Mouse (Mus musculus) cerebellum, postnatal 10 days (tissue): ENCODE data around the gene Tmem117.

Experiments used
- DNase-seq, 2 experiments: peaks; one replicate each; pipeline ENCODE4 v3.0.0; 2021; ENCODE audit warnings: mixed read lengths in 2 of 2

Tmem117 gene

DNA sequence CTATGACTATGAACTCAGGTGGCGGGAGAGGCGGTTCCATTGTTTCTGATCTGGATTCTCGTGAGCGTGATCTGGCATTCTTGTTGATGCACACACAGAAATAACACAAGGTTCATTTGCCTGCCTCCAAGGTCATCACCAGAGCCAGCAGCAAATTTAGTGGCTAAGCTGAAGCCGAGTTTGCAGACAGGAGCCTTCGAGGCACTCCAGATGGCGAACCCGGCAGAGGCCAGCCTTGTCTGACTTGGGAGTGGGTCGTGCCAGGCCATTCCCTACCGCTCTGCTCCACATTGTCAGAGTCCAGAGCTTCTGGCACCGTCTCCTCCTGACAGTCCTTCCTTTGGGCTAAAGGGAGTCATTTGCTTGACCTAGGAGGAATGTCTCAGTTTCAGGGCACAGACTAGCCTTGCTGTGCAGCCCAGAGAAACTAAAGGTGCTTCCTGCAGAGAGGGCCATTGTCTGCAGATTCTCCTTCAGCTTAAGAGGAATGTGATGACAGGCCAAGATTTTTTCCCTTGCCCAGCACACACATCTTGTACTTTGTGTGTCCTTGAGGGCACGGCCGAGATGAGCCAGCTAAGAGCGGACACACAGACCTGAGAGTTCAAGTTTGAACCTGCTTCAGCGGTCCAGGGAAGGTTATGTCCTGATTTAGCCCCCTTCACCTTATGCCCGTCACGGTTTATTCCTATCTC is 20.2 kb downstream of the Tmem117 start:
- DNase-seq, result peak; percentile 89 to 94

GRCm38 (mm10) chr15:94649766-94650120 is 20.7 kb downstream of the Tmem117 start:
- peak; percentile 69 to 73 for DNase-seq

GRCm38 (mm10) chr15:94651350-94651749 is 22.3 kb downstream of the Tmem117 start:
- peak; percentile 37 to 40 for DNase-seq

- DNase-seq, result peak; percentile 52 to 65
Observed at GRCm38 (mm10) chr15:94651969-94652842, 23.2 kb downstream of the Tmem117 start.

DNA sequence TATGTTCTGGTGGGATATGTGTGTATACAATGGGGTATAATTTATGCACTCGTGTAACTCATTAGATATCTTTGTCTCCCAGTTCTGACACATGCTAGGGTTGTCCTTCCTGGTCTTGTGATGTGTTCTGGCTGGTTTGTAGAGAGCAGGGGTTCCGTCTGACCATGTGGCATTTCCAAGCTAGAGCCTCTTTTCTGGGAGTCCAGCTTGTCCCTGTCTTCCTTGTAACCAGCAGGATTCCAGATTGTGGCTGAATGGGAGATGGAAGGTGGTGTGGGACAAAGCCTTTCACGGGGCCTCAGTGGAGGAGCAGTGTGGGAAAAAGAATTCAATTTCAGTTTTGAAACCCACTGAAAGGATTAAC is 23.8 kb downstream of the Tmem117 start:
- no peak for DNase-seq

DNA sequence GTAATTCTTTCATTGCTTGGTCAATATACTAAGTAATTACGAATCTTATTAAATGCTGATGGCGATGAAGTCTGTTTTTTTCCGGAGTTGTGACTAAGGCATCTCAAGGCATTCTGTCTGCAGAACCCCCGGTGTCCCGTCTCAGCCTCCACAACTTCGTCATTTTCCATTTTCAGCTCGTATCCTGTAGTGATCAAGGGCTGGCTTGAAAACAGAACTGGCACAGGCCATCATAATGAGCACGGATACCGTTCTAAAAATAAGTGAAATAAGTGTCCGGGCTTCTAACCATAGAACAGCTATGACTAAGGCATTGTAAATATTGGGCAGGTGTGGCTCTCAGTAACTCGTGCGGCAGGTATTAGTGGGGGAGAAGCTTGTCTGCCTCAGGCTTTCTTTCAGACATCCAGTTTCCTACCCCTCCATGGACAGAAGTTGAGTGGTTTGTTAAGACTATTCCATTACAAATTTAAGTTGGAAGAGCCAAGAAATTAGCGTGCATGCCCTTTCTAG is 26.8 kb downstream of the Tmem117 start:
- no peak for DNase-seq

DNA sequence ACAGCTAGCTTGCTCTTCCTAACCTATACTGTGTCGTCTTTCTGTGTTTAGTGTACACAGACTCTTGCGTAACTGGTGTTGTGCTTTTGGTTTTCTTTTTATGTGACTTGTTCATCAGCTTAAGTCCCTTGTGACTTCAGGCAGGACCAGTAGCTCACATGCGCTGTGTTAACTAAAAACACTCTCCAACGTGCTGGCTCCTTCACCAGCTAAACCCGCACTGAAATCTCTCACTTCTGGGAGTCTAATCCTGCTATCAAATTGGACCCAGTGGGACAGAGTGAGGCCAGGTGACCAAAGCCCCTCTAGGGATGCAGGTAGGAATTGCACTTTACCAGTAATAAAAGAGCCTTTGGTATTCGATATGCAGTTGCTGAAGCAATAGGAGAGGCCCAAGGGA is 28.9 kb downstream of the Tmem117 start:
- DNase-seq, result no peak

- peak; percentile 21 to 31 for DNase-seq
Observed at GRCm38 (mm10) chr15:94658392-94659111, 29.5 kb downstream of the Tmem117 start.

DNA sequence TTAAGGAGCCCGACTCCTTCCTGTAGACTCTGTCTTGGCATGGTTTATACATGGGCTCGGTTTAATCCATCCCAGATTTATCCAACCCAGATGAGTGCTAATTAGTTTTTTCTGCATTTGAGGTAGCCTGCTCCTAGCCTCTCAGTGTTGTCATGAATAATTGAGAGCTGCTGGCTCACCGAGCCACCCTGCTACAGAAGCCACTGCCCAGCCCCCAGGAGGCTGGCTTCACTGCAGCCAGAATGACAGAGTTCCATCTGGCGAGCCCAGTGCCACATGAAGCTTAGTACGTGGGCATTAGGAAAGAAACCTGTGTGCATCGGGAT is 30.0 kb downstream of the Tmem117 start:
- DNase-seq, result peak; percentile 76 to 87

GRCm38 (mm10) chr15:94660913-94661312 is 31.9 kb downstream of the Tmem117 start:
- no peak for DNase-seq

- DNase-seq, result peak; percentile 63 to 75
Observed at GRCm38 (mm10) chr15:94661398-94661797, 32.4 kb downstream of the Tmem117 start.

DNA sequence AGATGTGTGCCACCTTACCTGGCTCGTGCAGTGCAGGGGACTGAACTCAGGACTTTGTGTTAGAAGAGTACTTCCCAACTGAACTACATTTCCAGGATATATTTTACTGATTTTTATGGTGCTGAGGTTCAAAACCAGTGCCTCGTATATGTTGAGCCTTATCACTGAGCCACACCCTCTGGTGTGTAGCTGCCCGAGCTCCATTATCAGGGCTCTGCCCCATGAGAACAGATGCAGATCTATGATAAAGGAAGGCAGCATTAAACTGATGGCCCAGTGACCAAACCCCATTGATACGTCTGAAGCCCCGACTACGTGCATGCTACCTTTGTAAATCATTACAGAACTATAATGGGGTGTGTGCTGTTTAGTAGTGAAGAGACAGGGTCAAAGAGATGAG is 35.6 kb downstream of the Tmem117 start:
- no peak for DNase-seq

DNA sequence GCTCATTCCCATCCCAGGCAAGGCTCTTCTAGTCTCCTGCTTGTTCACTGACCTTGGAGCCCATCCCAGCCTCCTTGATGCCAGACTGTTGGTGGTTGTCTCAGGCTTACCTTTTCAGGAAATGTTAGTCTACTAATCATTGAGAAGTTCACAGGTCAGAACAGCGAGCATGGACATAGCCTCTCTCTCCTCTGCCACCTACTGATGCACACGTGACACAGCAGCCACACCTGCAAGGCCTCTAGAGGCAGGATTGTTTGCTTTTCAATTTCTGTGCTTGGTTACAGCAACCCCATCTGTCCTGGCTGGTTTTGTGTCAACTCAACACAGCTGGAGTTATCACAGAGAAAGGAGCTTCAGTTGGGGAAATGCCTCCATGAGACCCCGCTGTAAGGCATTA is 52.1 kb downstream of the Tmem117 start:
- no peak for DNase-seq

- DNase-seq, result peak in 1 of 2 experiments; percentile 19
Observed at GRCm38 (mm10) chr15:94684269-94684668, 55.2 kb downstream of the Tmem117 start.

- no peak for DNase-seq
Observed at GRCm38 (mm10) chr15:94687176-94687575, 58.1 kb downstream of the Tmem117 start.

DNA sequence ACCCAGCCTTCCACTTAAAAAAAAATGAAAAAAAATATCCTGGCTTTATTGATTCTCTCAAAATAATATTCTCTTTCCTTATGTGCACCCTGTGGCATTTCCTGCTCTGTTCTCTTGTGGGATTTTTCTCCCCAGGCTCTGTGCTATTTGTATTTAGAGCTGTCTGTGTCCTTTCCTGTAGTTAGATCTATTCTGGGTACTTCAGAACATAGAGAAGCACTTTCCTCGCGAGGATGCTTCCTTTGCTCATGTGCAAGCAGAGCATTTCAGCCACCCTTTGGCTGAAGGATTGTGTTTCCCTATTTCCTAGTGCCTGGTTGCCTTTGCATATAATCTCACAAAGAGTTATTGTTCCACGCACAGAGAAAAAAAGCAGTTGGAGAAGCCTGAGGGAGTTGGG is 58.6 kb downstream of the Tmem117 start:
- no peak for DNase-seq

DNA sequence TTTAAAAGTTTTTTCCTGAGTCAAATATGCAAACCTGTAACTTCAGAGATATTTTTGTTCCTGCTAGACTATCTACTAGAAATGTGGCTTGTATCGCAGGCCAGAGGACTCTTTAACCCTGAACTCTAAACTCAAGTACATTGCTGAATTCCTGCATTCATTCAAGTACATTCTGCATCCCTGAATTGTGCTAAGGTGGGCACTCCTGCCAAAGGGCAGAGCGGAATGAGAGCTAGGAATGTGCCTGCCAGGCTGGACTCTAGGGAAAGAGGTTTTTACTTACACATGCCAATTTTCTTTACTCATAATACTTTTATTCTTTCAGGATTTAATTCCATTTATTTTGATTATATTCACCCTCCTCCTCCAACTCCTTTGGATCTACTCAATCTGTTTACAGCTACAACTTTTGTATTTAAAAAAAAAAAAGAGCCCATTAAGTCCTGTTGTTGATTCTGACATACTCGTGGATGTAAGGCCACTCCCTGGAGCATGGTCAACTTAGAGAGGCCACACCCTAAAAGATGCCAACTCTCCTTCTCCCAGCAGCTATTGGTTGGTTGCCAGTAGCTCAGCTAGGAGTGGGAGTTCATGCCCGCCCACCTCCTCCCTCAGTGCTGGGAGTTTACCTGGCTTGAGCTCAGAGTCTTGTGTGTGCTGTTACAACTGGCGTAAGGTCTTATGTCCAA is 60.3 kb downstream of the Tmem117 start:
- no peak for DNase-seq

- DNase-seq, result peak; percentile 19 to 40
Observed at GRCm38 (mm10) chr15:94689884-94690231, 60.8 kb downstream of the Tmem117 start.

- peak; percentile 85 to 88 for DNase-seq
Observed at GRCm38 (mm10) chr15:94722759-94723158, 93.7 kb downstream of the Tmem117 start.

DNA sequence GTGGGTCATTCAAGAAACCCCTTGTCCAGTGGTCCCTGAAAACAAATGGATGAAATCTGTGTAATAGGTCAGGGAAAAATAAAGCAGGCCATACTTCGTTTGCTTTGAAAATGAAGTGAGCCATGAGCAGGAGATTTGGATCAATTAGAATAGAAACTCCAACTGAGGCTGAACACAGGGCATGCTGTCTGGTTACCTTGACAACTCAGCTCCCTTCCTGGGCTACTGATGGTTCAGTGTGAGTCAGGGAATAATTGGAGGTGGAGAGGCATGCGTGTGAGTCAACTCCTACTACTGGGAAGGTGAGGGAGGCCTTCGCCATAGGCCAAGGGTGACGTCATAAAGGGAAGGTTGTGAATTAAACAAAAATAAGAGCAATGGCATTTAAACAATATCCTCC is 103.1 kb downstream of the Tmem117 start:
- DNase-seq, result no peak

DNA sequence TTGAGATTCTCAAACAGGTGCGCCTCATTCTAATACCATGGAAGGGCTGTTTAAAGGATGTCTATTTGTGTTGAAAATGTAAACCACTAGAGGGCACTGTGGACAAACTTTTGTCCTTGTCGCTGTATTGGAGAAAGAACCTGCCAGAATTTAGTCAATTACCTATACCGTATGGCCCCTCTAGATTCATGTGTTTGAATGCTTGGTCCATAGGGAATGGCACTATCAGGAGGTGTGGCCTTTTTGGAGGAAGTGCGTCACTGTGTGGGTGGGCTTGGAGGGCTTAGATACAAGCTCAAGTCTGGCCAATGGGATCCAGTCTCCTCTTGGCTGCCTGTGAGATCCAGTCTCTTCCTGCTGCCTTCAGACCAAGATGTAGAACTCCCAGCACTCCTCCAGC is 140.2 kb downstream of the Tmem117 start:
- peak; percentile 67 to 81 for DNase-seq

DNA sequence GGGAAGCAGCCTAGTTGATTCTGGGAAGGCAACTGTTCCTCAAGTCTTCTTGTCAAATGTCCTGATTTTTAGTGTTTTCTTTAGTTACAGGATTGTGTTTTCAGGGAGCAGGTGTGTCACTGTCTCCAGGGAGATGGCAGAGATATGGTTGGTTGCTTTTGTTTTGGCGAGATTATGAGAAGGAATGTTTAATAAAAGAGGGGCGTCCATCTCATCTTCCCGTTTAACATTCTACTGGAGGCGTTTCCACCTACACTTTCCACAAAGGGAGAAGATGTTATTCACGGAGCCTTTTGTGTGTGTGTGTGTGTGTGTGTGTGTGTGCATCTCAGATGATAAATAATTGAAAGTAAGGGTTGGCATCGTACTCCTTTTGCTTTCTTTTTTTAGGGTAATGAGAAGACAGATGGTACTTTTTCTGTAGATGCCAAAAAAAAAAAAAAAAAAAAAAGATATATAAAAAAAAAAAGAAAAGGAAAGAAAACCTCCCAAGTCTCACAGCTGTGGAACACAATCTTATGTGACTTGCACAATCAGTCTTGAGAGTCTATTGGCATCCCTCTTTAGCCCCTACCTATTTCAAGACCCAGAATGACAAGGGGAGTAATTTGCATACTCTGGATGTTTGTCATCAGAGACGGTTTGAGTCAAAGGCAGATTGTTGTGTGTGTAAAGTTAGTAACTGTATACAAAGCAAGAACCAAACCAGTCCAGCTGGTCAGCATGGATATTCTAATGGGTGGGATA is 142.0 kb downstream of the Tmem117 start:
- peak; percentile 30 to 38 for DNase-seq
